Mouse (Mus musculus) embryo, embryonic 10 days (tissue): Measurements from ENCODE around the gene Mlxipl.
"Not testable (repeated sequence)": the region's sequence is repeated elsewhere in the genome, so short reads cannot be mapped to it uniquely, and the experiment has no call there.

Experiments used
- DNase-seq: peaks from one replicate; pipeline ENCODE4 v3.0.0-alpha.2; 2015; ENCODE audit warnings: low spot score

Mlxipl gene

DNA sequence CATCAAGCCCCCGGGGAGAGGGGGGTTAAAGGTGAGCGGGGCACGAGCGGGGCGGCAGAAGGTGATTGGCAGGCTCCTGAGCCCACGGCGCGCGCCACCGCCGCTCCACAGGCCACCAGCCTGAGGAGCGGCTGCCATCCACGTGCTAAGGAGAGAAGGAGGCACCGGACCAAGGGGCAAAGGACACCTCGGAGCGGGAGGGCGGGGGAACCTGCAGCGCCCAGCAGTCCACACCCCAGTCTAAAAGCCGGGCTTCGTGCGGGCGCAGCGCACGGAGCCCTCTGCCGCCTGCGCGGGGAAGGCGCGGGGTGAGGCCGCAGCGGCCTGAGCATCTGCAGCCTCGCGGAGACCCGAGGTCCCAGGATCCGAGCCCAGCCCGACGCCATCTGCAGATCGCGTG lies at the start of gene Mlxipl:
TSS of gene Mlxipl (plus strand) at position 238 of the 400 bp plus-strand sequence.
- DNase-seq, result peak; percentile 12

DNA sequence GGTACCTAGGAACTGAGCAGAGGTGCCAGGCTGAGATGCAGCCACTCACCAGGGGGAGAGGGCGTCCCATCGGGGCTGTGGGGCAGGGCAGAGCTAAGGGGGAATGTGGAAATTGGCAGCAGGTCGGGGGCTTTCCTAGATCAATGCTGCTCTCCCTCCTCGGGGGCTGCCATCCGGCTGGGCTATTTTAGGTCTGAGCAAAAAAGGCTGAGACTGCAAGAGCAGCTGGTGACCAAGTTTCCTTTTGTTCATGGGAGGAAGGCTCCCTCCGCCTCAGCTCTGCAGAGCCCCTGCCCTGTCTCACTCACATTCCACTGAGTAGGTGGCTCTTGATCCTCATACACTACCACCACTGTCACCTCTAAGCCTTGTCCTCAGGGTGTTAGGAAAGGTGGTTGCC lies 49.6 kb upstream of the Mlxipl start:
- DNase-seq, result no peak

GRCm38 (mm10) chr5:135040777-135041176 lies 48.9 kb upstream of the Mlxipl start:
- DNase-seq, result no peak

DNA sequence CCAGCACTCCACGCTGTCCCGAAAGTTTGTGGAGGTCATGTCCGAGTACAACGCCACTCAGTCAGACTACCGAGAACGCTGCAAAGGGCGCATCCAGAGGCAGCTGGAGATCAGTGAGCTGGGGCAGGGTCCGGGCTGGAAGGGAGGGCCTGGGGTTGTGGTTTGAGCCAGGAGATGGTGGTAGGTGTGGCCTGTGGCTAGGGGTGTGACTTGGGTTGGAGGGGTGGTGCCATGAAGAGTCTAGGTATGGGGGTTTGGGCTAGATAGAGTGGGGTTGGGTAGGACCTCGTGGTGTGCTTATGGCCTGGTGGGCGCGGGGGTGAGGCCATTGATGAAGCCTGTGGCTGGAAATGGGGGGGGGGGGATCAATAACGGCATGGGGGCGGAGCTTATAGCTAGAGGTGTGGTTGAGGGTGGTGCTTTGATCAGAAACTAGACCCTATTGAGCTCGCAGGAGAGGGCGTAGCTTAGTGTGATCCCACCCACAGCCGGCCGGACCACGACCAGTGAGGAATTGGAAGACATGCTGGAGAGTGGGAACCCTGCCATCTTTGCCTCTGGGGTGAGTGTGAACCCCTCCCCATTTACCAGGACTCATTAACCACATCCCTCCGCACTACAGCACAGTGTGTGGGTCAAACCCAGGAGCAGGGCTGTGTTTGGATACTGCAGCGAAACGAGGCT lies 47.4 kb upstream of the Mlxipl start:
- peak; percentile 55 for DNase-seq

GRCm38 (mm10) chr5:135044575-135044974 lies 45.1 kb upstream of the Mlxipl start:
- DNase-seq, result no peak

DNA sequence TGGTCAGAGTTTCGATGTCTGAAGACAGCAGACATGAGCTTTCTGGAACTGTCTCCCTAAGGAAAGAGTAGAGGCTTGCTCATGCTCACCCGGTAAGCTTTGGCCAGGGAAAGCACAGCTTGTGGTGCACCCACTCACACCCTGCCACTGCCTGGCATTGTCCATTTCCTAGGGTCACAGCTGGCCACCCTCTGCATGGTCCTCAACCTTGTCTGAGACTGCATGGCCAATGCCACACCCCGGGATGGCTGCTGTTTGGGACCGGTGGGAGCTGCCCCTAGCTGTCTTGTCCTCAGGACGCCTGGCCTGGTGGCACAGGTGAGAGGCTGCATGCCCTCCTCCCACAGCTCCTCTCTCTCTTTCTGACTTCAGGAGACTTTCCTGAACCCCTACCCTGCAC lies 41.2 kb upstream of the Mlxipl start:
- DNase-seq, result no peak

GRCm38 (mm10) chr5:135049268-135049667 lies 40.4 kb upstream of the Mlxipl start:
- not testable (repeated sequence) for DNase-seq

DNA sequence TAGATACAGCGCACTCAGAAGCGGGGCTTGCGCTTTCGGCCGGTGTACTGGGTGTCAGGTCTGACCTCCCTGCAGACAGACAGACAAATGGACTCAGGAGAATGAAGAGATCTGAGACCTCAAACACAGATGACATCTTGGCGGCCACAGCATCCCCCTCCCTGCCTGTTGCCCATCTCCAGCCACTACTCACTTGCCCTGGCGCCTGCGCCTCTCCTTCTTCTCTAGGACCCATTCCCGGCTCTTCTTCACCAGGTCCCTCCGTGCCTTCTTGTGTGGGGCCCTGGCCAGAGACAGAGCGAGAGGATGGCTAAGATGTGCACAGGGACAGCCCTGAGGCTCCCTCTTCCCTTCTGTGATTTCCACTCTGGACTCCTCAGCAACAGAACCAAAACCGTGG lies 36.3 kb upstream of the Mlxipl start:
- no peak for DNase-seq

- peak; percentile 100 for DNase-seq
These were observed 25.9 kb upstream of the Mlxipl start, which contains the start of gene Dnajc30 for GRCm38 (mm10) chr5:135063629-135064381. Gene Dnajc30, plus strand, starts transcription at chr5:135064202.

GRCm38 (mm10) chr5:135064382-135064766 lies 25.3 kb upstream of the Mlxipl start:
- no peak for DNase-seq

DNA sequence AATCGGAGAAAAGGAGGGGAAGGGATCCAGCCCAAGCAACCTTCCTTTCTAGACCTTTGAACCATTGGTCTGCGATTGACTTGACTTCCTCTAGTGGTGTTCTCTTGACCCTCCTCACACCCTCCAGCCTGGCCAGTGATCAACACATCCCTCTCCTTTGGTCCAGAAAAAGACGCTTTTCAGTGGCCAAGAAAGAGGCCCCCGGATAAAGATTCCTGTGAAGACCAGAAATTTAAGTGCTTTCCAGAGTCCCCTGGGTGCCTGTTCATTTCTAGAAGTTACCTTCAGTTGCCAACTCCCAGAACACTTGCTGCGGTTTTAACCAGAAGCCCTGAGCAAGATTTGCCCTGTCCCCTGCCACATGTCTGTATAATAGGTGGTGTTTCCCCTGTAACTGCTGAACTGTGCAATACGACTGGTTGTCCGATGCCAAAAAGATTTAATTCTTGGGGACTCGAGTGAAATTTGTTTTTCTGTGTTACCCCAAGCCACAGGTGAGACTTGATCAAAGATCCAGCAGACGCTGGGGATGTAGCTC lies 24.7 kb upstream of the Mlxipl start, which contains the start of gene Bud23:
TSS of gene Bud23 (minus strand) at position 51 of the 538 bp plus-strand sequence.
- DNase-seq, result not testable (repeated sequence)

GRCm38 (mm10) chr5:135066008-135066407 lies 23.7 kb upstream of the Mlxipl start:
- DNase-seq, result no peak

GRCm38 (mm10) chr5:135070448-135070847 lies 19.2 kb upstream of the Mlxipl start:
- DNase-seq, result no peak

GRCm38 (mm10) chr5:135072061-135072460 lies 17.6 kb upstream of the Mlxipl start:
- no peak for DNase-seq

GRCm38 (mm10) chr5:135072720-135073119 lies 17.0 kb upstream of the Mlxipl start:
- DNase-seq, result no peak

GRCm38 (mm10) chr5:135073349-135074150 lies 16.1 kb upstream of the Mlxipl start:
- DNase-seq, result no peak

- no peak for DNase-seq
These were observed 14.0 kb upstream of the Mlxipl start for GRCm38 (mm10) chr5:135075655-135076054.

DNA sequence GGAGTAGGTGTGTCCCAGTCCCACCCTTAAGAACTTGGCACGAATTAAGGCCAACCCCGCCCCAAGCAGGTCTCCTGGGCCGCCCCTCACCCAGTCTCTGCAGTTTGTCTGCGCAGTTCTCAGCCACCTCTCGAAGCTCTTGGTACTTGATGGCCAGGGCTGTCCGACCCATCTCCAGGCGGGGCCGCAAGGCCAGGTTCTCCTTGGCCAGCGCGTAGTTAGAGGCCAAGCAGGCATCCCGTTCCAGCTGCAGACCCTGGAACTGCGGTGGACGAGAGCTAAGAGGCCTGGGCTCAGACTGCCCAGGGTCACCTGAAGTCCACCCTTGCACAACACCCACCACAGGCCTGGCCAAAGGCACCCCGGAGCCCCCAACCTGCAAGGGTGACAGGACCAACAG lies 13.3 kb upstream of the Mlxipl start:
- no peak for DNase-seq

- peak; percentile 60 for DNase-seq
These were observed 12.7 kb upstream of the Mlxipl start for GRCm38 (mm10) chr5:135076931-135077505.

GRCm38 (mm10) chr5:135077564-135078481 lies 11.9 kb upstream of the Mlxipl start, which contains the start of gene Vps37d:
Gene Vps37d, minus strand, starts transcription at chr5:135078266.
- DNase-seq, result peak; percentile 77

DNA sequence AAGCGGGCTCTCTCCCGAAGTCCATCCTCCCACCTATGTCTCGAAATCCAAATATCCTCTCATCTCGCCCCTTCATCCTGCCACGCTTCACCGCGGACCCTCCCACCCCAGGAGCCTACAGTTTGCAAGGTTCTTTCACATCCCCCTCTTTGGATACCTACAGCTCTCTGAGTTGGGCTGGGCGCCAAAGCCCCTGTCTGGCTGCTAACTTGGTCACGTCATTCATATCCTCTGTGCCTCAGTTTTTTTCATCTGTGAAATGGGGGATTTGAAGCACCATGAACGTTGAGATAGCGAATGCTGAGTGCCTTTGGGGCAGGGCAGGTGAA lies 11.2 kb upstream of the Mlxipl start:
- no peak for DNase-seq
